Mouse (Mus musculus): ENCODE measurements around the gene Zfp868. TPM values are rescaled to one million over a fixed set of nuclear protein-coding genes. Genes with fewer than 3 reads are reported as not detected.
"Not testable (repeated sequence)": the region's sequence is repeated elsewhere in the genome, so short reads cannot be mapped to it uniquely, and the experiment has no call there.

The Zfp868 gene
- 22.0 and 24.2 TPM in 2 replicates for polyA plus RNA-seq (2015; fragmentation: Nextera tagmentation; extraction: Ambion mirVana)

DNA sequence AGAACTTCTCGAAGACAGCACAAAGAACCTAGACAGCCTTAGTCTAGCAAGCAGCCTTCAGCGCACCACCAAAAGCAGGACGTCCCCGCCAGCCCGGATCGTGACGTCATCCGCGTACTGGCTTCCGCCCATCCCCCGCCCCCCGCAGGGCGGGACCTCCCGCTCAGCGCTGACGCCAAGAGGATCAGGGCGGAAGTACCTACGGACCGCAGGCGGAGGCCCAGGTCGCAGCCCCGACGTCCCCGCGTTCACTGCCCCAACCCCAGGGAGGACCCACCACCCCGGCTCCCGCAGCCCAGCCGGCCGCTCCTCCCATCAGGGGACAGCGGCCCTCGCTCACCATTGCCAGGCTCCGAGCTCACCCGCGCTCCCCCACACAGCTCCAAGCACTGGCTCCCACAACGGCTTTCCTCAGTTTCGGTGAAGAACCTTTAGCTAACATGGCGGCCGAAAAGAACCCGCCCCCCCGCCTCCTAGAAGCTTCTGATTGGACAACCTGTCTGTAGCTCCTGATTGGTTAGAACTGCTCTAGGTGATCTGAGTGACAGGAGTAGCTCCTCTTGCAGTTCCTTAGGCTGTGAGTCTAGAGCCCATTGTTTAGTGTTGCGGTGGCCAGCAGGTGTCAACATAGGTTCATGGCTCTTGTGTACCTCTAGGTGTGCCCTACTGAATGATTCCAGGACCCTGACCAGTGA, at the start of gene Zfp868:
Zfp868 (minus strand) TSS at position 454 of the 695 bp plus-strand sequence.
- under 1% methylated on average over 41 of the region's 41 CpGs for WGBS
- Histone ChIP-seq H3K36me3 (no peaks in the 10 kb centered on the region), H3K4me3 (peak within 1 kb of the TSS; percentile 73), H3K9ac (peak within 1 kb of the TSS; percentile 88), H3K9me3 (no peaks in the 10 kb centered on the region), H3K4me1 (peaks cover 7% of the 10 kb centered on the region), H3K4me2 (peak within 1 kb of the TSS; percentile 46), H3K27ac (peak within 1 kb of the TSS; percentile 99), H3K27me3 (no peaks in the 10 kb centered on the region)
- ATAC-seq (ENCODE audit: insufficient number of reproducible peaks, low FRiP score, low TSS enrichment, low read depth), result peak; percentile 100

DNA sequence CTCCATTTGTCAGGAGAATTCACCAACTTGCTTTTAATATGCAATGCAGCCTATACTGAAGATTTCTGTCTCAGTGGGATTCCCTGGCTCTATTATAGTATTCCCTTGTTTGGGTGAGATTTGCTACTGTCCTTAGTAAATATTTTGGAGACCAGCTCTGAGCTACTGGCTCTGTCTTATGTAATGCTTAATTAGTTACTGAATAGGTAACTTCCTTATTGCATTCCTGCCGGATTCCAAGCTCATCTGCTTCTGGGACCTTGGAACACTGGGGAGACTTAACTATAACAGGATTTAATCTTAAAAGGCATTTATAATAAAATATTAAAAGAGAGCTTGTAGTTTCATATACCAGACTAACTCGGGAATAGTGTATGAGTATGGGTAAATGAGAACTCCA, 39.7 kb upstream of the Zfp868 start:
- not testable (repeated sequence) for H3K4me3 ChIP-seq; ATAC-seq (ENCODE audit: insufficient number of reproducible peaks, low FRiP score, low TSS enrichment, low read depth); H3K27ac ChIP-seq; H3K4me1 ChIP-seq; H3K27me3 ChIP-seq; H3K9me3 ChIP-seq; H3K9ac ChIP-seq; H3K4me2 ChIP-seq
- peaks cover 28% of the 10 kb centered on the region for H3K36me3 ChIP-seq
- WGBS, result 83% methylated on average over 2 of the region's 2 CpGs

DNA sequence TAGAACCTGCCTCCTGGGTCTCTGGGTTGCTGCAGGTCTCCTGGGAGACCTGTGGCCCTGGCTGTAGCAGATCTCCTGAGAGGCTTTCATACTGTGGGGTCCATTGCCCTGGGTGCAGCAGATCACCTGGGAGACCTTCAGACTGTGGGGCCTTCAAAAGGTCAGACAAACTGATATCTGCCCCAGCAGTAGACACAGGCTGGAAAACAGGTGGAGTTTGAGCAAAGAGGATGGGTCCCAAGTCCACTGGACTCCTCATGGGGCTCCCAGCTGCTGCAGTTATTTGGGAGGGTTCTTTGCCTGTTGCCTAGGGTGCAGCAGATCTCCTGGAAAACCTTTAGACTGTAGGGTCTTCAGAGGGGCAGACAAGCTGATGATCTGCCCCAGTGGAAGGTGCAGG, 35.9 kb upstream of the Zfp868 start:
- no peaks in the 10 kb centered on the region for H3K9me3 ChIP-seq
- no peak overlapping the region for H3K27ac ChIP-seq
- ATAC-seq (ENCODE audit: insufficient number of reproducible peaks, low FRiP score, low TSS enrichment, low read depth), result no peak
- H3K27me3 ChIP-seq, result no peaks in the 10 kb centered on the region
- H3K4me1 ChIP-seq, result no peaks in the 10 kb centered on the region
- H3K4me3 ChIP-seq, result no peak overlapping the region
- H3K36me3 ChIP-seq, result peaks cover 32% of the 10 kb centered on the region
- no peak overlapping the region for H3K9ac ChIP-seq
- no peak overlapping the region for H3K4me2 ChIP-seq

- peak; percentile 98 for ATAC-seq (ENCODE audit: insufficient number of reproducible peaks, low FRiP score, low TSS enrichment, low read depth)
- no peaks in the 10 kb centered on the region for H3K9me3 ChIP-seq
- peak within 1 kb of the TSS; percentile 81 for H3K4me2 ChIP-seq
- peak within 1 kb of the TSS; percentile 64 for H3K9ac ChIP-seq
- H3K27ac ChIP-seq, result peak within 1 kb of the TSS; percentile 88
- whole genome bisulfite sequencing, result under 1% methylated on average over 55 of the region's 55 CpGs
- no peaks in the 10 kb centered on the region for H3K27me3 ChIP-seq
- H3K4me3 ChIP-seq, result peak within 1 kb of the TSS; percentile 69
- peaks cover 10% of the 10 kb centered on the region for H3K4me1 ChIP-seq
- H3K36me3 ChIP-seq, result no peaks in the 10 kb centered on the region
These were observed 29.1 kb upstream of the Zfp868 start, which contains the start of gene Zfp964 for GRCm38 (mm10) chr8:69654358-69654981. Gene Zfp964, plus strand, starts transcription at chr8:69654479.

DNA sequence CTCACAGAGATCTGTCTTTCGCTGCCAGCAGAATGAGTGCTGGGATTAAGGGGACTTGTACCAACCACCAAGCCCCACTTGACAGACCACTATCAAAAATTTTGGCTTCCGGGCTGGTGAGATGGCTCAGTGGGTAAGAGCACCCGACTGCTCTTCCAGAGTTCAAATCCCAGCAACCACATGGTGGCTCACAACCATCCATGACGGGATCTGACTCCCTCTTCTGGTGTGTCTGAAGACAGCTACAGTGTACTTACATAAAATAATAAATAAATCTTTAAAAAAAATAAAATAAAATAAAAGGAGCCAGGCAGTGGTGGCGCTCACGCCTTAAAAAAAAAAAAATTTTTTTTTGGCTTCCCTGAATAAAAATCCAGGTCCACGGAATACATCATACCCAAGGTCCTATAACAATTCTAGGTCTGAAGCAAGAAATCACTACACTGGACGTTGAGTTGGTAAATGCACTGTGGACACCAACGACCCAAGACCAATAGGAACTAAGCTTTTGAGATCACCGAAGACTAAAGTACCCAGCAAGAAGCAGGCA, 28.5 kb upstream of the Zfp868 start:
- Histone ChIP-seq H3K27me3 (no peaks in the 10 kb centered on the region), H3K9me3 (no peaks in the 10 kb centered on the region), H3K27ac (0 out of 2 replicates have a peak overlapping the region, but pooled peaks have one; percentile 88), H3K9ac (no peak overlapping the region), H3K4me1 (peaks cover 10% of the 10 kb centered on the region), H3K4me2 (peak overlapping the region; percentile 81), H3K4me3 (peak overlapping the region; percentile 69), H3K36me3 (no peaks in the 10 kb centered on the region)
- 43% methylated on average over 10 of the region's 10 CpGs for WGBS
- ATAC-seq (ENCODE audit: insufficient number of reproducible peaks, low FRiP score, low TSS enrichment, low read depth), result no peak

- Histone ChIP-seq H3K9ac (no peak overlapping the region), H3K4me3 (no peak overlapping the region), H3K27ac (no peak overlapping the region), H3K27me3 (no peaks in the 10 kb centered on the region), H3K4me1 (no peaks in the 10 kb centered on the region), H3K4me2 (no peak overlapping the region), H3K9me3 (no peaks in the 10 kb centered on the region), H3K36me3 (peaks cover 34% of the 10 kb centered on the region)
- 0 out of 2 replicates have a peak, but pooled peaks have one; percentile 14 for ATAC-seq (ENCODE audit: insufficient number of reproducible peaks, low FRiP score, low TSS enrichment, low read depth)
- 81% methylated on average over 1 of the region's 1 CpGs for WGBS
These were observed 7.3 kb downstream of the Zfp868 start for GRCm38 (mm10) chr8:69618078-69618477.

- H3K9ac ChIP-seq, result no peak overlapping the region
- 64% methylated on average over 2 of the region's 2 CpGs for WGBS
- ATAC-seq (ENCODE audit: insufficient number of reproducible peaks, low FRiP score, low TSS enrichment, low read depth), result no peak
- H3K4me1 ChIP-seq, result no peaks in the 10 kb centered on the region
- no peak overlapping the region for H3K4me2 ChIP-seq
- no peaks in the 10 kb centered on the region for H3K9me3 ChIP-seq
- peaks cover 60% of the 10 kb centered on the region for H3K36me3 ChIP-seq
- H3K27me3 ChIP-seq, result no peaks in the 10 kb centered on the region
- H3K4me3 ChIP-seq, result no peak overlapping the region
- no peak overlapping the region for H3K27ac ChIP-seq
These were observed 10.7 kb downstream of the Zfp868 start for GRCm38 (mm10) chr8:69614687-69615086.

- H3K4me3 ChIP-seq; H3K27ac ChIP-seq; ATAC-seq (ENCODE audit: insufficient number of reproducible peaks, low FRiP score, low TSS enrichment, low read depth); H3K9me3 ChIP-seq; H3K9ac ChIP-seq; H3K4me2 ChIP-seq; H3K27me3 ChIP-seq; H3K36me3 ChIP-seq; H3K4me1 ChIP-seq: not testable (repeated sequence)
- 83% methylated on average over 3 of the region's 3 CpGs for whole genome bisulfite sequencing
These were observed 27.8 kb downstream of the Zfp868 start for GRCm38 (mm10) chr8:69597598-69597997.

- ATAC-seq (ENCODE audit: insufficient number of reproducible peaks, low FRiP score, low TSS enrichment, low read depth), result no peak
- 0 out of 2 replicates have a peak overlapping the region, but pooled peaks have one; percentile 33 for H3K27ac ChIP-seq
These were observed 40.6 kb downstream of the Zfp868 start for GRCm38 (mm10) chr8:69584611-69585202.

GRCm38 (mm10) chr8:69584201-69584600, 41.1 kb downstream of the Zfp868 start:
- 0 out of 2 replicates have a peak overlapping the region, but pooled peaks have one; percentile 33 for H3K27ac ChIP-seq
- H3K4me1 ChIP-seq; ATAC-seq (ENCODE audit: insufficient number of reproducible peaks, low FRiP score, low TSS enrichment, low read depth); H3K27me3 ChIP-seq; H3K9me3 ChIP-seq; H3K36me3 ChIP-seq: not testable (repeated sequence)
- 20% methylated on average over 7 of the region's 7 CpGs for WGBS
- H3K4me3 ChIP-seq, result peak overlapping the region; percentile 47
- H3K9ac ChIP-seq, result peak overlapping the region; percentile 52; the same call in 1 of the 2 replicates
- H3K4me2 ChIP-seq, result peak overlapping the region; percentile 87

More at GRCm38 (mm10) chr8:69584611-69585202, 40.6 kb downstream of the Zfp868 start:
- WGBS, result 2% methylated on average over 54 of the region's 54 CpGs
- H3K9ac ChIP-seq, result peak overlapping the region; percentile 52
- no peaks in the 10 kb centered on the region for H3K36me3 ChIP-seq
- H3K4me1 ChIP-seq, result peaks cover 6% of the 10 kb centered on the region; the same call in 1 of the 2 replicates
- H3K9me3 ChIP-seq, result no peaks in the 10 kb centered on the region
- H3K4me3 ChIP-seq, result peak overlapping the region; percentile 47
- no peaks in the 10 kb centered on the region for H3K27me3 ChIP-seq
- H3K4me2 ChIP-seq, result peak overlapping the region; percentile 87

Measured in limb, embryonic 15.5 days (tissue).